Mouse (Mus musculus): Measurements from ENCODE around the gene Peg12. TPM values are rescaled to one million over a fixed set of nuclear protein-coding genes. Genes with fewer than 3 reads are reported as not detected.

Gene Peg12
- total RNA-seq, 2 experiments from 2014 or later, result 0.14 to 0.23 TPM

Other genes starting within 250 kb of the Peg12 start
- 100 to 1,000 TPM; 109 to 118 TPM for gene Ndn, start 117.9 kb downstream of the Peg12 start, total RNA-seq (2021)
- 1 to 10 TPM; 1.3 to 1.5 TPM for gene Magel2, start 87.5 kb downstream of the Peg12 start, total RNA-seq (2021)
- under 1 TPM; 0.33 to 0.56 TPM for gene Mkrn3, start 44.4 kb downstream of the Peg12 start, total RNA-seq (2021)